Mouse (Mus musculus) liver, adult 2 months (tissue): ENCODE measurements around the gene Scgb1c1.

Source experiments
- CTCF ChIP-seq: fragments of 200-500 bp; IDR thresholded peaks from 2 replicates; pipeline ENCODE4 v1.5.1; 2011; ENCODE audit warnings: low read depth, low read length, control low read depth
- POLR2A ChIP-seq: fragments of 200-500 bp; IDR thresholded peaks from 2 replicates; pipeline ENCODE4 v1.6.1; 2011; ENCODE audit warnings: low read length, control low read depth; ENCODE audit not compliant: insufficient read depth; ENCODE audit errors: extremely low read depth

GRCm38 (mm10) chr7:140821305-140821652 lies 24.1 kb upstream of the Scgb1c1 start:
- TF ChIP-seq CTCF, result no peak
- no peak for TF ChIP-seq POLR2A
